Mouse (Mus musculus) small intestine, adult 2 months (tissue): Measurements from ENCODE around the gene Them7. TPM values are rescaled to one million over a fixed set of nuclear protein-coding genes. Genes with fewer than 3 reads are reported as not detected.

Experiments used
- H3K27ac ChIP-seq: fragments of 200-500 bp; 2 replicates; pipeline ENCODE4 v1.5.1; 2012; ENCODE audit warnings: low read depth, low read length, control low read depth, inconsistent platforms; ENCODE audit not compliant: insufficient read depth
- H3K27me3 ChIP-seq: fragments of 200-500 bp; 2 replicates; pipeline ENCODE4 v1.6.1; 2012; ENCODE audit warnings: mild to moderate bottlenecking, moderate library complexity, low read length, inconsistent platforms; ENCODE audit not compliant: control insufficient read depth, insufficient read depth
- H3K36me3 ChIP-seq: fragments of 200-500 bp; 2 replicates; pipeline ENCODE4 v1.6.1; 2012; ENCODE audit warnings: mild to moderate bottlenecking, low read length, control low read depth, inconsistent platforms; ENCODE audit not compliant: control insufficient read depth, insufficient read depth
- H3K4me1 ChIP-seq: fragments of 200-500 bp; 2 replicates; pipeline ENCODE4 v1.6.1; 2012; ENCODE audit warnings: low read length, inconsistent platforms, mixed read lengths; ENCODE audit not compliant: control insufficient read depth, insufficient read depth, insufficient read length
- H3K4me3 ChIP-seq: fragments of 200-500 bp; 2 replicates; pipeline ENCODE4 v1.5.1; 2012; ENCODE audit warnings: low read depth, mild to moderate bottlenecking, control low read depth, inconsistent platforms, low read length, moderate library complexity
- CTCF ChIP-seq: fragments of 200-500 bp; IDR thresholded peaks from 2 replicates; pipeline ENCODE4 v1.5.1; 2012; ENCODE audit warnings: low read depth, mild to moderate bottlenecking, control low read depth, inconsistent platforms, low read length, moderate library complexity, mixed read lengths; ENCODE audit not compliant: insufficient replicate concordance, insufficient read length; ENCODE audit errors: extremely low read depth
- POLR2A ChIP-seq: fragments of 200-500 bp; IDR thresholded peaks from 2 replicates; pipeline ENCODE4 v1.6.1; 2012; ENCODE audit warnings: low read depth, mild to moderate bottlenecking, control low read depth, inconsistent platforms, low read length, moderate library complexity
- WGBS: fragments of 180-500 bp; shearing (Covaris S2); methylation state at CpG from one replicate; pipeline ENCODE4 v1.1.7; 2018; 5-methylcytosine and 5-hydroxymethylcytosine counted together
- polyA plus RNA-seq: library from polyadenylated mRNA; depleted of rRNA; stranded (reverse); fragments of >200 nt; gene quantifications from 2 replicates; pipeline ENCODE4 v1.2.3, GENCODE M21; 2012

Gene Them7
- polyA plus RNA-seq, 1 experiment, result not detected

GRCm38 (mm10) chr2:105339993-105340392 lies 115.9 kb downstream of the Them7 start:
- no peaks in the 10 kb centered on the region; the same call in 1 of the 2 replicates for H3K27me3 ChIP-seq
- H3K4me3 ChIP-seq, result no peak overlapping the region
- no peaks in the 10 kb centered on the region for H3K4me1 ChIP-seq
- no peak overlapping the region for H3K27ac ChIP-seq
- TF ChIP-seq POLR2A (no peak), CTCF (no peak)
- WGBS, result 56% methylated on average over 3 of the region's 3 CpGs
- H3K36me3 ChIP-seq, result no peaks in the 10 kb centered on the region

GRCm38 (mm10) chr2:105348886-105349285 lies 124.8 kb downstream of the Them7 start:
- Histone ChIP-seq H3K4me3 (no peak overlapping the region), H3K36me3 (no peaks in the 10 kb centered on the region), H3K4me1 (no peaks in the 10 kb centered on the region), H3K27ac (no peak overlapping the region), H3K27me3 (no peaks in the 10 kb centered on the region)
- WGBS, result 82% methylated on average over 6 of the region's 6 CpGs
- TF ChIP-seq POLR2A (no peak), CTCF (no peak)

- Histone ChIP-seq H3K27ac (no peak overlapping the region), H3K36me3 (no peaks in the 10 kb centered on the region), H3K4me1 (no peaks in the 10 kb centered on the region), H3K27me3 (no peaks in the 10 kb centered on the region), H3K4me3 (no peak overlapping the region)
- WGBS, result 67% methylated on average over 5 of the region's 5 CpGs
- TF ChIP-seq CTCF (no peak), POLR2A (no peak)
These were observed 132.7 kb downstream of the Them7 start for GRCm38 (mm10) chr2:105356791-105357190.

GRCm38 (mm10) chr2:105358040-105358439 lies 133.9 kb downstream of the Them7 start:
- TF ChIP-seq POLR2A, result no peak
- TF ChIP-seq CTCF, result no peak
- no peaks in the 10 kb centered on the region for H3K4me1 ChIP-seq
- no peak overlapping the region for H3K4me3 ChIP-seq
- WGBS, result 83% methylated on average over 3 of the region's 3 CpGs
- no peaks in the 10 kb centered on the region for H3K27me3 ChIP-seq
- H3K36me3 ChIP-seq, result no peaks in the 10 kb centered on the region
- no peak overlapping the region for H3K27ac ChIP-seq

GRCm38 (mm10) chr2:105367623-105368022 lies 143.5 kb downstream of the Them7 start:
- 37% methylated on average over 4 of the region's 4 CpGs for WGBS

GRCm38 (mm10) chr2:105370240-105370639 lies 146.1 kb downstream of the Them7 start:
- TF ChIP-seq POLR2A (no peak), CTCF (no peak)
- Histone ChIP-seq H3K4me1 (no peaks in the 10 kb centered on the region), H3K27ac (no peak overlapping the region), H3K4me3 (no peak overlapping the region), H3K36me3 (no peaks in the 10 kb centered on the region), H3K27me3 (no peaks in the 10 kb centered on the region)
- 23% methylated on average over 10 of the region's 10 CpGs for WGBS

More at GRCm38 (mm10) chr2:105367623-105368022, 143.5 kb downstream of the Them7 start:
- Histone ChIP-seq H3K36me3 (no peaks in the 10 kb centered on the region), H3K4me1 (no peaks in the 10 kb centered on the region), H3K4me3 (no peak overlapping the region), H3K27ac (no peak overlapping the region), H3K27me3 (no peaks in the 10 kb centered on the region)
- no peak for TF ChIP-seq POLR2A
- TF ChIP-seq CTCF, result peak; percentile 35; the same call in 1 of the 2 replicates

- H3K4me3 ChIP-seq, result no peak overlapping the region
- H3K27ac ChIP-seq, result no peak overlapping the region
- no peaks in the 10 kb centered on the region for H3K4me1 ChIP-seq
- no peaks in the 10 kb centered on the region for H3K36me3 ChIP-seq
- no peaks in the 10 kb centered on the region for H3K27me3 ChIP-seq
- WGBS, result 45% methylated on average over 14 of the region's 14 CpGs
- TF ChIP-seq CTCF (no peak), POLR2A (no peak)
These were observed 146.6 kb downstream of the Them7 start for GRCm38 (mm10) chr2:105370698-105371097.
